Mouse (Mus musculus) embryonic facial prominence, embryonic 11.5 days (tissue): ENCODE data around the gene Hist1h1a. TPM values are rescaled to one million over a fixed set of nuclear protein-coding genes. Genes with fewer than 3 reads are reported as not detected.
A peak's percentile ranks its signal among the peaks of the same experiment; 100 is the strongest.
"Not testable (repeated sequence)": the region's sequence is repeated elsewhere in the genome, so short reads cannot be mapped to it uniquely, and the experiment has no call there.

Experiments used
- ATAC-seq: fragments of 200-750 bp; cut with Nextera tagmentation; replicated peaks from 2 replicates; pipeline ENCODE4 v1.8.0; 2017; ENCODE audit warnings: low read depth; ENCODE audit not compliant: insufficient number of reproducible peaks, low FRiP score, low TSS enrichment
- DNase-seq: peaks from one replicate; pipeline ENCODE4 v3.0.0-alpha.2; 2015; ENCODE audit warnings: low spot score
- H3K27ac ChIP-seq: fragments of 300-500 bp; sonication (generic); replicated peaks from 2 replicates; pipeline ENCODE4 v1.5.1; 2014; ENCODE audit warnings: mild to moderate bottlenecking, low read depth, low read length, control low read depth
- H3K27me3 ChIP-seq: fragments of 300-500 bp; sonication (generic); 2 replicates; pipeline ENCODE4 v1.6.1; 2014; ENCODE audit warnings: mild to moderate bottlenecking, low read length, moderate library complexity, mixed read lengths; ENCODE audit not compliant: control insufficient read depth, insufficient read depth
- H3K36me3 ChIP-seq: fragments of 300-500 bp; sonication (generic); replicated peaks from 2 replicates; pipeline ENCODE4 v1.6.1; 2014; ENCODE audit warnings: low read depth, mild to moderate bottlenecking, low read length, moderate library complexity, mixed read lengths; ENCODE audit not compliant: control insufficient read depth, insufficient read depth
- H3K4me1 ChIP-seq: fragments of 300-500 bp; sonication (generic); 2 replicates; pipeline ENCODE4 v1.6.1; 2014; ENCODE audit warnings: low read length, mixed read lengths; ENCODE audit not compliant: control insufficient read depth, insufficient read depth
- H3K4me2 ChIP-seq: fragments of 300-500 bp; sonication (generic); 2 replicates; pipeline ENCODE4 v1.6.1; 2014; ENCODE audit warnings: low read depth, mild to moderate bottlenecking, control low read depth, low read length, moderate library complexity
- H3K4me3 ChIP-seq: fragments of 300-500 bp; sonication (generic); 2 replicates; pipeline ENCODE4 v1.5.1; 2014; ENCODE audit warnings: low read depth, low read length, control low read depth
- H3K9ac ChIP-seq: fragments of 300-500 bp; sonication (generic); replicated peaks from 2 replicates; pipeline ENCODE4 v1.6.1; 2014; ENCODE audit warnings: mild to moderate bottlenecking, control low read depth, low read length
- H3K9me3 ChIP-seq: fragments of 300-500 bp; sonication (generic); replicated peaks from 2 replicates; pipeline ENCODE4 v1.6.1; 2016; ENCODE audit warnings: mild to moderate bottlenecking, low read length, inconsistent platforms, mixed read lengths; ENCODE audit not compliant: control insufficient read depth
- WGBS: fragments of 180-500 bp; shearing (Covaris S2); extraction: QIAGEN DNeasy Blood & Tissue Kit; methylation state at CpG from one replicate; pipeline ENCODE4 v1.1.7; 2014; 5-methylcytosine and 5-hydroxymethylcytosine counted together
- polyA plus RNA-seq: library from polyadenylated mRNA; unstranded; fragments of >200 nt; fragmentation: Nextera tagmentation; extraction: Ambion mirVana; gene quantifications from 2 replicates; pipeline ENCODE4 v1.2.1, GENCODE M21; 2014

The Hist1h1a gene
- 4.5 and 5.0 TPM in 2 replicates for polyA plus RNA-seq

DNA sequence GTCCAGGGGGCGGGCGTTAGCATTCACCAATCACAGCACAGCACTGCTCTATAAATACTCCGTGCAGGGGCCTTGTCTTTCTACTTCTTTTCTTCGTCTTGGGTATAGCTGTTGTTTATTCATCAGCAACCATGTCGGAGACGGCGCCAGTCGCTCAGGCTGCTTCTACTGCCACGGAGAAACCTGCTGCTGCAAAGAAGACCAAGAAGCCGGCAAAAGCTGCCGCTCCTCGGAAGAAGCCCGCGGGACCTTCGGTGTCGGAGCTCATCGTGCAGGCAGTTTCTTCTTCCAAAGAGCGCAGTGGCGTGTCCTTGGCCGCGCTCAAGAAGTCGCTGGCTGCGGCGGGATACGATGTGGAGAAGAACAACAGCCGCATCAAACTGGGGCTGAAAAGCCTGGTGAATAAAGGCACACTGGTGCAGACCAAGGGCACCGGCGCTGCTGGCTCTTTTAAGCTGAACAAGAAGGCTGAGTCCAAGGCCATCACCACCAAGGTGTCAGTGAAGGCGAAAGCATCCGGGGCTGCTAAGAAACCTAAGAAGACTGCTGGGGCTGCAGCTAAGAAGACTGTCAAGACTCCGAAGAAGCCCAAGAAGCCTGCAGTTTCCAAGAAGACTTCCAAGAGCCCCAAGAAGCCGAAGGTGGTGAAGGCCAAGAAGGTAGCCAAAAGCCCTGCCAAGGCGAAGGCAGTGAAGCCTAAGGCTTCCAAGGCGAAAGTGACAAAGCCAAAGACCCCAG, at the start of gene Hist1h1a:
Hist1h1a (plus strand) TSS at position 81 of the 738 bp plus-strand sequence.
- H3K4me3 ChIP-seq, result peak within 1 kb of the TSS; percentile 56

DNA sequence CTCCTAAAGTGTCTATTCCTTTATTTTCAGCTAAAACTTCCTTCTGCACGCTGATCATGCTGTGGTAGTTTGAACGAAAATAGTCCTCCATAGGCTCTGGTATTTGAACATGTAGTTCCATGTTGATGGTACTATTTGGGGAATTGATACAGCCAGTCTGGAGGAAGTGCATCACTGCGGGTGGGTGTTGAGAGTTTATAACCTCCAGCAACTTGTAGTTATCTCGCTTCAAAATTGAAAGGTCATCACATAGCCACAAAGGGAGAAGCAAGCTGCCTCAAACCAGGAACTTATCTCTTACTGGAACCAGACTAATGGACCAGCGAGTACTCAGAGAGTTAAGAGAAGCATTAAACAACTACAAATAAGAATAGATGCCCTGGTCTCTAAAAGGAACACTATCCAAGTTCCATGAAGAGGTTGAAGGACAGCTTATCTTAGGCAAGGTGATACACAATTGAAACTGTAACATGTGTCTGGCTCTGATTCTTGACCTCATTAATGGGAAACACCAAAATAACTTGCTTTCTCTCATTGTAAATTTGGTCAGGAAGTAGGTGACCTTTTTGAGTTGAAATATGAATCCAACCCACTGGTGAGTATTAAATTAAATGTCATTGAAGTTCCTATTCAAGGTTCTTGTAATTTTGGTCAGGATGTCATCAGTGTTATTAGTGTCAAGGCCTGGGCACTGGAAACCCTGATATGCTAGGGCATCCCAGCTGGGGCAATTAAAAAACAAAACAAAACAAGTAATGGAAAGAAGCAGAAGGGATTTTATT, 47.0 kb upstream of the Hist1h1a start:
- 85% methylated on average over 5 of the region's 5 CpGs for WGBS
- Histone ChIP-seq H3K4me2 (no peak overlapping the region), H3K27me3 (no peaks in the 10 kb centered on the region), H3K27ac (no peak overlapping the region), H3K9me3 (no peaks in the 10 kb centered on the region), H3K9ac (no peak overlapping the region), H3K4me3 (no peak overlapping the region), H3K4me1 (no peaks in the 10 kb centered on the region), H3K36me3 (no peaks in the 10 kb centered on the region)
- no peak for DNase-seq
- ATAC-seq, result no peak

More for the DNA sequence above, at the start of gene Hist1h1a:
- ATAC-seq (peak; percentile 40), DNase-seq (peak; percentile 97)
- Histone ChIP-seq H3K9ac (peak within 1 kb of the TSS; percentile 78), H3K27ac (peak within 1 kb of the TSS; percentile 97), H3K4me1 (no peaks in the 10 kb centered on the region), H3K9me3 (no peaks in the 10 kb centered on the region), H3K27me3 (no peaks in the 10 kb centered on the region), H3K36me3 (no peaks in the 10 kb centered on the region), H3K4me2 (peak within 1 kb of the TSS; percentile 86)
- 4% methylated on average over 34 of the region's 34 CpGs for WGBS

DNA sequence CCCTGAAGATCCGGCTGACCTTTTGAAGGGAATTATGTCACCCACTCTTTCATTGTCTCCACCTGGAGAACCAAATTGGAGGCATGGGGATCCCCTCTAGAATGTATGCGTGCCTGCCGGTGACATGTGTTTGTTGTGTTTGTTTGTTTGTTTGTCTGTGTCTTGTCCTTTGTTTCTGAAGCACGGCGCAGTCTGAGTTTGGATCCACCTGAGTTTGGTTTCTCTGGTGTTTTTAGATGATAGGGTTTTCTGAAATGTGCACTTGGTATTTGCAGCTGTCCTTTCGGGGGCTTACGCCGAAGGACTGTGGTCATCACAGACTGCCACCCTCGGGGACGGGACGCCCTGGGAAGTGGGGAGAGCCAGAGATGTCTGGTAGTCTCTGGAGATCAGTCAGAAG, 46.3 kb upstream of the Hist1h1a start:
- Histone ChIP-seq H3K4me1 (no peaks in the 10 kb centered on the region), H3K36me3 (no peaks in the 10 kb centered on the region), H3K4me3 (no peak overlapping the region), H3K4me2 (no peak overlapping the region), H3K27ac (no peak overlapping the region), H3K9me3 (no peaks in the 10 kb centered on the region), H3K27me3 (no peaks in the 10 kb centered on the region), H3K9ac (no peak overlapping the region)
- ATAC-seq (no peak), DNase-seq (no peak)
- 57% methylated on average over 11 of the region's 11 CpGs for WGBS

DNA sequence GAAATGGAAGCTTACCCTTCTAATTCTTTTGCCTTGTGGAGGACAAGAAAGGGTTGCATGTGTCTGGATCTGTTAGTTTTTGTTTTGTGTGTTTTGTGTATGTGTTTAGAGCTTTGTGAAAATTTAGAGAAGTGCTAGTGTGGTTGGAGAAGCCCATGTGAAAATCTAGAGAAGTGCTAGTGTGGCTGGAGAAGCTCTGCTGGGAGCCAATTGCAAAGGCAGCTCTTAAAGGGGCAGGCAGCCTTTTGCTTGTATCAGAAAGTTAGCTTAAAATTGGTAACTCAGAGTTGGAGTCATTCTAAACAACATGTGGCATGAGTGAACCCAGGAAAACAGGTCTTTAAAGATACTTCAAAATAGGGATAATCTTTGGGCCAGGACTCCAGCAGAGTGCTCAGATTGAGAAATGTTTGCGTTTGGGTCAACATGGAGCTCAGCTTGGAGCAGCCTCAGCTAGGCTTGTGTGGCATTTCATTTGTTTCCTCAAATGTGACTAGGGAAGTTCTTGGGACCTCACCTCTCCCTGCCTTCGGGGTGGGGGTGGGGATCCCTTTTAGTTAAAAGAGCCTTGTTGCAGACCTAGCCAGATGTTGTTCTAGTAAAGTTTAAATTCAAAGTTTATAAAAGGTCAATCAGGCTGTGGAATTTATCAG, 45.7 kb upstream of the Hist1h1a start:
- not testable (repeated sequence) for ATAC-seq

DNA sequence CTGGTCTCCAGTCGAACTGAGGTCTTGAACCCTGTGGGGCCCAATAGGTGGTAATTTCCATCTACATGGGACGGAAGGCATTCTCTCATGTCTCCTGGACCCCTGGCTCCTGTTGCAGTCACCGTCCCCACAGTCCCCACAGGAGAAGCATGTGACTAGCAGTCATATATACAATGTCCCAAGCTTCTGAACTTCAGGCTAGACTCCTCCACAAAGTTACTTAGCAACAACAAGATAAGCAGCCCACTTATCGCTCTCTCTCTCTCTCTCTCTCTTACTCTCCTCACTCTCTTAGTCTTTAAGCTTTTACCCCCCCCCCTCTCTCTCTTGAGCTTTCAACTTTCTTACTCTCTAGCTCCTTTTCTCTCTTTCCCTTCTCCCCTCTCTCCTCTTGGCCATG, 39.2 kb upstream of the Hist1h1a start:
- Histone ChIP-seq H3K4me2 (no peak overlapping the region), H3K27me3 (no peaks in the 10 kb centered on the region), H3K4me1 (no peaks in the 10 kb centered on the region), H3K4me3 (no peak overlapping the region), H3K36me3 (no peaks in the 10 kb centered on the region), H3K27ac (no peak overlapping the region), H3K9ac (no peak overlapping the region), H3K9me3 (no peaks in the 10 kb centered on the region)
- WGBS, result 84% methylated on average over 4 of the region's 4 CpGs
- DNase-seq, result no peak
- ATAC-seq, result no peak

More for the DNA sequence above, 45.7 kb upstream of the Hist1h1a start:
- 8% methylated on average over 2 of the region's 2 CpGs for WGBS
- H3K36me3 ChIP-seq, H3K4me3 ChIP-seq, H3K27me3 ChIP-seq, H3K4me2 ChIP-seq, H3K27ac ChIP-seq, H3K9ac ChIP-seq, DNase-seq, H3K9me3 ChIP-seq, H3K4me1 ChIP-seq: not testable (repeated sequence)

DNA sequence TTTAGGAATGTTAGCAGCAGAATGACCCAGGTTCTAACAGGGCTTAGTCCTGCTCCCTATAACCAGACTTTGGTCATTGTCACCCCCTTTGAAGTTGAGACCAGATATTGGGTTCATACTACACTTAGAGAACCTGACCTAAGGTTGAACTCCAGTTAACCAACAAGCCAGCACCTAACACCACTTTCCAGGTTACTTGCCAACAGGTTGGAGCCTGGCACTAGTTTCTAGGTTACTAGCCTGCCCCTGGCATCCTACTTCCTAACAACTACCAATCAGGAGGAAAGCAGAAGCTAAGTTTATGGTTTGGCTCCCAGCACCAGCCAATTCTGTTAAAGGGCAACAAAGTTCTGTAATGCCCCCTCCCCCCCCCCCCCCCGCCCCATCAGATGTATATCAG, 38.3 kb upstream of the Hist1h1a start:
- H3K4me1 ChIP-seq, result no peaks in the 10 kb centered on the region
- no CpG with 5 or more reads among the region's 1 CpGs for WGBS
- no peaks in the 10 kb centered on the region for H3K27me3 ChIP-seq
- ATAC-seq (no peak), DNase-seq (no peak)
- H3K27ac ChIP-seq, result no peak overlapping the region
- H3K9me3 ChIP-seq, result no peaks in the 10 kb centered on the region
- no peak overlapping the region for H3K4me2 ChIP-seq
- H3K4me3 ChIP-seq, result no peak overlapping the region
- H3K36me3 ChIP-seq, result no peaks in the 10 kb centered on the region
- H3K9ac ChIP-seq, result no peak overlapping the region

DNA sequence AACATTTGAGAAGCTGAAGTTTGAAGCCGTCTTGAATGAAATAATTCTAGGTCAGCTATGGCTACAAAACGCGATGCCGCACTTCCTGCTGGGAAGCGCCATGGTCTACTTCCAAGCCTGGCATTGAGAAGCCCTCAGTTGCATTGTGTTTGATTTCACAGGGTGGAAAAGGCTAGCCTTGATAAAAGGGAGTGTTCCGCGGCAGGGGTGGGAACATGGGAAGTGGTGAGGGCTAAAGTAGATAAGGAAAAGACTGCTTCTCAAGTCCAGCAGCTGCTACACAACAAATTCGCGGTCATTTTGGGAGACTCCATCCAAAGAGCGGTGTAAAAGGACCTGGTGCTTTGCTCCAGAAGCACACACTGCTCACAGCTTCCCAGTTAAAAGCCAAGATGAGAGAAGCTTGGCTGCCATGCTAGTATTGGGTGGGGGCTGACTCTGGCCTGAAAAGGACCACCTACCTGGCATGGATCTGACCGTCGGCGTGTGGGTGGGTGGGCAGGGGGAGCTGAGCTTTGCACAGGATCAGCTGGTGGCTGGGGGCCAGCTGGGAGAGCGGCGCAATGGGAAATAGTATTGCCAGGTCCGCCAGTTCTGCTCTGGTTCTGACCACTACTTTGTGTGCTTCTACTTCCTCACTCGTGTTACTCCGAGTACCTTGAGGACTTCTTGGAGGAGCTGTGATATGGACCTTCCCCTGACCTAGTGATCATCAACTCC, 34.8 kb upstream of the Hist1h1a start:
- Histone ChIP-seq H3K36me3 (no peaks in the 10 kb centered on the region), H3K4me3 (no peak overlapping the region), H3K9me3 (no peaks in the 10 kb centered on the region), H3K9ac (no peak overlapping the region), H3K27me3 (no peaks in the 10 kb centered on the region), H3K27ac (no peak overlapping the region), H3K4me1 (no peaks in the 10 kb centered on the region), H3K4me2 (no peak overlapping the region)
- WGBS, result 87% methylated on average over 18 of the region's 18 CpGs
- DNase-seq (no peak), ATAC-seq (no peak)
